Mouse (Mus musculus): ENCODE measurements at regions not wholly inside any gene's neighbourhood (a gene's known extent, or its start where the extent isn't known, plus 50 kb on each side); places are given as distances from the start of the nearest gene placed in this dataset.
"Not testable (repeated sequence)": the region's sequence is repeated elsewhere in the genome, so short reads cannot be mapped to it uniquely, and the experiment has no call there.

DNA sequence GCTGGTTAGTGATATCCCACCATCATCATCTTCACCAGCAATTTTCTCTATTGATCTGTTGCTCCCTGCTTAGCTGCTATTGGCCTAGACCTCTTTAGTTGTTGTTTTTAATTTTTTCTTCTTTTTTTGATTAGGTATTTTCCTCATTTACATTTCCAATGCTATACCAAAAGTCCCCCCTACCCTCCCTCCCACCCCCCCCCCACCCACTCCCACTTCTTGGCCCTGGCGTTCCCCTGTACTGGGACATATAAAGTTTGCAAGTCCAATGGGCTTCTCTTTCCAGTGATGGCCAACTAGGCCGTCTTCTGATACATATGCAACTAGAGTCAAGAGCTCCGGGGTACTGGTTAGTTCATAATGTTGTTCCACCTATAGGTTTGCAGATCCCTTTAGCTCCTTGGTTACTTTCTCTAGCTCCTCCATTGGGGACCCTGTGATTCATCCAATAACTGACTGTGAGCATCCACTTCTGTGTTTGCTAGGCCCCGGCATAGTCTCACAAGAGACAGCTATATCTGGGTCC lies 386.7 kb upstream of the Pcdh10 start:
- H3K4me2 ChIP-seq (ENCODE audit: low read depth, low read length); H3K4me1 ChIP-seq (ENCODE audit: control insufficient read depth, insufficient read depth, low read length); H3K9ac ChIP-seq (ENCODE audit: low read depth, low read length); H3K36me3 ChIP-seq (ENCODE audit: control insufficient read depth, insufficient read depth, low read length); H3K27me3 ChIP-seq (replicated peaks; ENCODE audit: control insufficient read depth, insufficient read depth, low read length); H3K9me3 ChIP-seq (ENCODE audit: control insufficient read depth, low read length); H3K4me3 ChIP-seq (ENCODE audit: low read length); H3K27ac ChIP-seq (ENCODE audit: low read length): not testable (repeated sequence)
- WGBS = 88% methylated on average over 4 of the region's 4 CpGs
- ATAC-seq = peak; percentile 60

Measured in intestine, embryonic 16.5 days (tissue).